Mouse (Mus musculus): ENCODE data around the gene Adgrb2. TPM values are rescaled to one million over a fixed set of nuclear protein-coding genes. Genes with fewer than 3 reads are reported as not detected.

The Adgrb2 gene
- total and polyA plus RNA-seq, 3 experiments, result 0.04 to 0.15 TPM; not detected in 1

DNA sequence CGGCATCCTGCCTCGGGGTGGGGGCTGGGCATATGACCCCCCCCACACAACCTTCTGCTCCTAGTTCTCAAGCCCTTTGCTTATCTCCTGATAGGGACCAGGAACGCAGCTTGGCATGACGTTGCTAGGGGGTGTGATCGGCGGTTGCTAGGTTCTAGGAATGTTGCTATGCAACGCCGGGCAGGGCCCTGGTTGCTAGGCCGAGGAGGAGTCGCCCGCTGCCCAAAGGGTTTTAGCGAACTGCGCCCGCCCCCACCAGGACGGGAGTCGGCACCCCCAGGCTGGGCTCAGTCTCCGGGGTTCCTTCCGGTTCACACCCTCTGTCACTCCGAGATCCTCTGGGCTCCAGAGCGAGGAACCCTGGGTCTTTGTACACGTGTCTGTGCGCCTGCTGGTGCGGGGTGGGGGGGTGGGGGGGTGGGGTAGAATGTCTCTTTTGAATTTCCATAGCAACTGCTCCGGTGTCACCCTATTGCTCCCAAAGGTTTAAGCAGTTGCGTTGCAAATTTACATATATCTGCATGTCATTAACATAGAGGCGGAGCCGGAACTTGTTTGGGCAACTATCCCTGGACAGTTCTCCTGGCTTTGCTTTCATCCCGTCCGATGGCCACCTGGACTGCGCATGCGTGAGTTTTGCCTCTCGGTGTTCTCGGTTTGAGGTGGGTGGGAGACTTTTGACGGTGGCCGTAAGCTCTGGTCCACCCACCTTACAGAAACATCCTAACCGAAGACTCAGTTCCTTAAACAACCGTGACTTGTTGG lies 24.3 kb upstream of the Adgrb2 start:
- Histone ChIP-seq H3K27me3 (ENCODE audit: control insufficient read depth in 1 of 2, insufficient read depth in 2 of 2, low read length in 2 of 2) (peaks cover 0 to 1% of the 10 kb centered on the region in 2 experiments; a peak in 2 of 4 replicates), H3K9ac (ENCODE audit: control insufficient read depth, low read depth, low read length, poor library complexity, severe bottlenecking) (peak overlapping the region; percentile 48), H3K79me2 (ENCODE audit: control insufficient read depth, insufficient read depth, low read length, poor library complexity) (no peaks in the 10 kb centered on the region), H3K4me1 (ENCODE audit: control insufficient read depth in 1 of 2, insufficient read depth in 2 of 2, low read length in 2 of 2) (no peaks in the 10 kb centered on the region; a peak in 1 of 4 replicates), H3K4me3 (ENCODE audit: control insufficient read depth in 1 of 2, insufficient read depth in 1 of 2, low read depth in 2 of 2, low read length in 2 of 2) (peak overlapping the region; percentile 46 to 63), H3K9me3 (replicated peaks; ENCODE audit: insufficient read depth, low read length) (no peaks in the 10 kb centered on the region), H3K36me3 (ENCODE audit: control insufficient read depth in 1 of 2, insufficient read depth in 2 of 2, low read length in 2 of 2) (no peaks in the 10 kb centered on the region), H3K27ac (ENCODE audit: control insufficient read depth, low read depth, low read length) (no peak overlapping the region)
- DNase-seq (ENCODE audit: low read depth, low spot score), result peak; percentile 66
- TF ChIP-seq CTCF (IDR thresholded peaks at IDR 0.05 in 2 of 3, conservative IDR thresholded peaks at IDR 0.05 in 1 of 3; ENCODE audit: control insufficient read depth in 1 of 3, insufficient read depth in 1 of 3, low read depth in 2 of 3, low read length in 3 of 3, poor library complexity in 1 of 3, severe bottlenecking in 1 of 3) (no peak), USF1 (IDR thresholded peaks at IDR 0.05; ENCODE audit: low read depth, low read length) (no peak), USF2 (IDR thresholded peaks at IDR 0.05; ENCODE audit: borderline replicate concordance in 1 of 2, insufficient read depth in 1 of 2, low read depth in 1 of 2, low read length in 2 of 2) (no peak), ETS1 (IDR thresholded peaks at IDR 0.05; ENCODE audit: low read depth, low read length) (no peak), NRF1 (IDR thresholded peaks at IDR 0.05; ENCODE audit: insufficient read depth, low read depth, low read length, poor library complexity, severe bottlenecking) (peak; percentile 72), MXI1 (IDR thresholded peaks at IDR 0.05; ENCODE audit: low read depth, low read length) (peak; percentile 49; the same call in 1 of the 2 replicates), RAD21 (IDR thresholded peaks at IDR 0.05; ENCODE audit: low read depth, low read length) (no peak), HCFC1 (IDR thresholded peaks at IDR 0.05; ENCODE audit: low read depth, low read length) (0 out of 2 replicates have a peak, but pooled peaks have one; percentile 11), KAT2A (conservative IDR thresholded peaks at IDR 0.05; ENCODE audit: low read depth, low read length) (no peak), CHD2 (IDR thresholded peaks at IDR 0.05; ENCODE audit: low read length) (no peak), ELF1 (IDR thresholded peaks at IDR 0.05; ENCODE audit: low read depth, low read length) (peak; percentile 27; the same call in 1 of the 2 replicates), POLR2A (IDR thresholded peaks at IDR 0.05; ENCODE audit: control insufficient read depth in 1 of 2, insufficient read depth in 1 of 2, low read depth in 1 of 2, low read length in 2 of 2, poor library complexity in 1 of 2) (no peak), E2F4 (IDR thresholded peaks at IDR 0.05; ENCODE audit: borderline replicate concordance, low read depth, low read length) (no peak), ZC3H11A (IDR thresholded peaks at IDR 0.05; ENCODE audit: low read depth, low read length) (no peak), NELFE (IDR thresholded peaks at IDR 0.05; ENCODE audit: low read depth, low read length) (no peak), GABPA (IDR thresholded peaks at IDR 0.05; ENCODE audit: low read depth, low read length) (no peak), JUND (IDR thresholded peaks at IDR 0.05; ENCODE audit: low read depth, low read length) (no peak), GATA1 (IDR thresholded peaks at IDR 0.05; ENCODE audit: low read depth, low read length) (no peak), MAX (IDR thresholded peaks at IDR 0.05; ENCODE audit: low read length) (peak; percentile 43; the same call in 1 of the 2 replicates), SIN3A (IDR thresholded peaks at IDR 0.05; ENCODE audit: low read length) (no peak), UBTF (IDR thresholded peaks at IDR 0.05; ENCODE audit: borderline replicate concordance, insufficient read depth, low read depth, low read length) (no peak), CHD1 (IDR thresholded peaks at IDR 0.05; ENCODE audit: low read depth, low read length) (no peak), MAFK (IDR thresholded peaks at IDR 0.05; ENCODE audit: borderline replicate concordance, low read depth, low read length) (no peak), EP300 (IDR thresholded peaks at IDR 0.05; ENCODE audit: low read depth in 1 of 2, low read length in 2 of 2) (no peak), MYC (IDR thresholded peaks at IDR 0.05; ENCODE audit: low read depth, low read length) (no peak), SMC3 (IDR thresholded peaks at IDR 0.05; ENCODE audit: low read depth, low read length) (no peak), BHLHE40 (IDR thresholded peaks at IDR 0.05; ENCODE audit: borderline replicate concordance, low read depth, low read length) (no peak), ZMIZ1 (IDR thresholded peaks at IDR 0.05; ENCODE audit: low read depth, low read length) (no peak), MAZ (IDR thresholded peaks at IDR 0.05; ENCODE audit: low read depth, low read length) (no peak)

Measured in MEL (cell line).